Mouse (Mus musculus) hindbrain, embryonic 15.5 days (tissue): ENCODE results near the gene Zfp263. TPM values are rescaled to one million over a fixed set of nuclear protein-coding genes. Genes with fewer than 3 reads are reported as not detected.

Experiments
- ATAC-seq: fragments of 200-750 bp; cut with Nextera tagmentation; 2 replicates; pipeline ENCODE4 v1.8.0; 2017; ENCODE audit warnings: low read depth, moderate number of reproducible peaks, moderate TSS enrichment; ENCODE audit not compliant: low FRiP score
- H3K27ac ChIP-seq: fragments of 300-500 bp; sonication (generic); replicated peaks from 2 replicates; pipeline ENCODE4 v1.5.1; 2015; ENCODE audit warnings: mild to moderate bottlenecking, inconsistent platforms
- H3K27me3 ChIP-seq: fragments of 300-500 bp; sonication (generic); 2 replicates; pipeline ENCODE4 v1.6.1; 2015; ENCODE audit warnings: control low read depth, inconsistent platforms
- H3K36me3 ChIP-seq: fragments of 300-500 bp; sonication (generic); 2 replicates; pipeline ENCODE4 v1.6.1; 2015; ENCODE audit warnings: control low read depth, inconsistent platforms
- H3K4me1 ChIP-seq: fragments of 300-500 bp; sonication (generic); replicated peaks from 2 replicates; pipeline ENCODE4 v1.6.1; 2015; ENCODE audit warnings: control low read depth, inconsistent platforms
- H3K4me2 ChIP-seq: fragments of 300-500 bp; sonication (generic); 2 replicates; pipeline ENCODE4 v1.6.1; 2015; ENCODE audit warnings: moderate library complexity, mild to moderate bottlenecking, inconsistent platforms
- H3K4me3 ChIP-seq: fragments of 300-500 bp; sonication (generic); 2 replicates; pipeline ENCODE4 v1.5.1; 2015; ENCODE audit warnings: mild to moderate bottlenecking, inconsistent platforms
- H3K9ac ChIP-seq: fragments of 300-500 bp; sonication (generic); 2 replicates; pipeline ENCODE4 v1.6.1; 2015; ENCODE audit warnings: inconsistent platforms
- H3K9me3 ChIP-seq: fragments of 300-500 bp; sonication (generic); 2 replicates; pipeline ENCODE4 v1.6.1; 2016; ENCODE audit warnings: control low read depth, inconsistent platforms
- WGBS: fragments of 180-500 bp; shearing (Covaris S2); methylation state at CpG from one replicate; pipeline ENCODE4 v1.1.7; 2015; 5-methylcytosine and 5-hydroxymethylcytosine counted together
- polyA plus RNA-seq: library from polyadenylated mRNA; unstranded; fragments of >200 nt; fragmentation: Nextera tagmentation; extraction: Ambion mirVana; gene quantifications from 2 replicates; pipeline ENCODE4 v1.2.1, GENCODE M21; 2015

The Zfp263 gene
- polyA plus RNA-seq, 1 experiment from 2014 or later: 47.5 TPM

DNA sequence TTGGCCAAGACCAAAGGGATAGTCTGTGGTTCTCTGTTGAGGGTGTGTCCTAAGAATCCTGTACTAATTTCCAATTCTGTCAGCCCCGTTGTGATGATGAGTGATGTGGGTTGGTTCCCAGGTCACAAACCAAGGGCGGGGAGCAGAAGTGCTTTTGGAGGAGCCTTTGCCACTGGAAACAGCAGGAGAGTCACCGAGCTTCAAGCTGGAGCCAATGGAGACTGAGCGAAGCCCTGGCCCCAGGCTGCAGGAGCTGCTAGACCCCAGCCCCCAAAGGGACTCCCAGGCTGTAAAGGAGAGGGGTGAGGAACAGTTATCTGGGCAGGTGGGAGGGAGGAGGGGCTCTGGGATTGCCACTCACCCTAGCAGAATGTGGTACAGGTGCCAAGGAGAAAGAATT is 1.8 kb downstream of the Zfp263 start:
- WGBS: 92% methylated on average over 4 of the region's 4 CpGs
- Histone ChIP-seq H3K9ac (no peak overlapping the region), H3K4me1 (peaks cover 30% of the 10 kb centered on the region), H3K27ac (no peak overlapping the region), H3K9me3 (peaks cover 26% of the 10 kb centered on the region), H3K36me3 (peaks cover 46% of the 10 kb centered on the region), H3K4me2 (peak overlapping the region; percentile 75), H3K27me3 (0 out of 2 replicates have a peak, but pooled peaks cover 8% of the 10 kb centered on the region), H3K4me3 (peak overlapping the region; percentile 74; the same call in 1 of the 2 replicates)
- no peak for ATAC-seq

DNA sequence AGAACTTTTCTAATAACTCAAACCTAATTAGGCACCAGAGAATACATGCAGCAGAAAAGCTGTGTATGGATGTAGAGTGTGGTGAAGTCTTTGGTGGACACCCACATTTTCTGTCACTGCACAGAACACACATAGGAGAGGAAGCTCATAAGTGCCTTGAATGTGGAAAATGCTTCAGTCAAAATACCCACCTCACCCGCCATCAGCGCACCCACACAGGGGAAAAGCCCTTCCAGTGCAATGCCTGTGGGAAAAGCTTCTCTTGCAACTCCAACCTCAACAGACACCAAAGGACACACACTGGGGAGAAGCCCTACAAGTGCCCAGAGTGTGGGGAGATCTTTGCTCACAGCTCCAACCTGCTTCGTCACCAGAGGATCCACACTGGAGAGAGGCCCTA is 5.1 kb downstream of the Zfp263 start:
- no peak overlapping the region for H3K4me3 ChIP-seq
- H3K4me2 ChIP-seq: no peak overlapping the region
- peaks cover 24% of the 10 kb centered on the region for H3K4me1 ChIP-seq
- peaks cover 66% of the 10 kb centered on the region for H3K36me3 ChIP-seq
- no peak overlapping the region for H3K9ac ChIP-seq
- no peaks in the 10 kb centered on the region for H3K27me3 ChIP-seq
- H3K9me3 ChIP-seq: peaks cover 26% of the 10 kb centered on the region
- H3K27ac ChIP-seq: no peak overlapping the region
- no peak for ATAC-seq
- 97% methylated on average over 3 of the region's 3 CpGs for WGBS

DNA sequence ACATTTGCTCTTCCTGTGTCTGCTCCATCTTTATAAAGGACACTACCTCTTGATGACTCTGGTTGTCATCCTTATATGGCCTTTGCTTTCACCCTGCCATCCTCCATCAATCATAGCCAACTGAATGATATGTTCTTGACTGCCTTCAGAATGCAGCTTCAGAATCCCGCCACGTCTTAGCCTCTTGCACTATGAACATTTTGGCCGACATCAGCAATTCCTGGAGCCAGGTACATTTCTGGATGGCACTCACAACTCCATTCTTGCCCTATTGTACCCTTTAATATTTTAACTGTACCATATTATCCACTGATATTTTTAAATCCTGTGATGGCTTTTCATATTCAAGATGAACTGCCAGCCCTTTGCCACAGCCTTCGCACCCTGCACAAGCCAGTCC is 27.7 kb downstream of the Zfp263 start:
- no peak overlapping the region for H3K27ac ChIP-seq
- WGBS: 95% methylated on average over 4 of the region's 4 CpGs
- no peak overlapping the region for H3K4me3 ChIP-seq
- no peak for ATAC-seq
- H3K27me3 ChIP-seq: no peaks in the 10 kb centered on the region
- peaks cover 5% of the 10 kb centered on the region; the same call in 1 of the 2 replicates for H3K36me3 ChIP-seq
- no peaks in the 10 kb centered on the region for H3K4me1 ChIP-seq
- H3K9ac ChIP-seq: no peak overlapping the region
- H3K4me2 ChIP-seq: no peak overlapping the region
- H3K9me3 ChIP-seq: no peaks in the 10 kb centered on the region

DNA sequence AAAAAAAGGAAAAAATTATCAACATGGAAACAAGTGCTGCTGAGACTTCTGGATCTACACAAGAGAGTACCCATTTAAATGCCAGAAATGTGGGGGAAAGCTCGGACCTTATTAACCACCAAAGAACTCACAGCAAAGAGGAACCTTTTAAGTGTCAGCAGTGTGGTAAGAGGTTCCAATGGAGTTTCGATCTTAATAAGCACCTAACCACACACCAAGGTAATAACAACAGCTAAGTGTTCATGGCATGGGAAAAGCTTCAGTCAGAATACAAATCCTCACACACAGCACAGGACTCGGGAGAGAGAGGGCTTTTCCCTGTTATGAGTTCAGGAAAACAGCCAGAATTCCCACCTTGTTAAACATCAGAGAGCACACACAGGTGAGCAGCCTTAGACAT is 32.5 kb downstream of the Zfp263 start:
- Histone ChIP-seq H3K9me3 (no peaks in the 10 kb centered on the region), H3K4me2 (no peak overlapping the region), H3K4me1 (no peaks in the 10 kb centered on the region), H3K36me3 (no peaks in the 10 kb centered on the region), H3K27me3 (no peaks in the 10 kb centered on the region), H3K27ac (no peak overlapping the region), H3K4me3 (no peak overlapping the region), H3K9ac (no peak overlapping the region)
- WGBS: 83% methylated on average over 3 of the region's 3 CpGs
- ATAC-seq: no peak

DNA sequence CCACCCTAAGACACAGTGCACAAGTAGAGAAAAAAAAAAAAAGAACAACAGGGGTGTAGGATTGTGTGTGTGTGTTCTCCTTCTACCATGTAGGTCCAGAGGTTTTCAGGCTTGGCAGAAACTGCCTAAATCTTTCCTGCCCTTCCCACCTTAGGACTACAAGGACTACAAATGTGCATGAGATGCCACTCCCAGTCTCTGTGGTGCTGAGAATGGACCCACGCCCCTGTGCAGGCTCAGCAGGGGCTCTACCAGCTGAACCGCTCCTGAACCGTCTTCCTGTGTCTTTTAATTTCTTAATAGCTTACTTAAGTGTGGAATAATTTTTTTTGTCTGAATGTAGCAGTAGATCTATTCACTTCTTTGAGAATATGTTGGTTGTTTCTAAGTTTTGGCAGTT is 34.1 kb downstream of the Zfp263 start:
- 68% methylated on average over 3 of the region's 3 CpGs for WGBS
- Histone ChIP-seq H3K36me3 (no peaks in the 10 kb centered on the region), H3K9me3 (no peaks in the 10 kb centered on the region), H3K4me2 (no peak overlapping the region), H3K27me3 (no peaks in the 10 kb centered on the region), H3K4me3 (no peak overlapping the region), H3K27ac (no peak overlapping the region), H3K9ac (no peak overlapping the region), H3K4me1 (no peaks in the 10 kb centered on the region)
- ATAC-seq: no peak

DNA sequence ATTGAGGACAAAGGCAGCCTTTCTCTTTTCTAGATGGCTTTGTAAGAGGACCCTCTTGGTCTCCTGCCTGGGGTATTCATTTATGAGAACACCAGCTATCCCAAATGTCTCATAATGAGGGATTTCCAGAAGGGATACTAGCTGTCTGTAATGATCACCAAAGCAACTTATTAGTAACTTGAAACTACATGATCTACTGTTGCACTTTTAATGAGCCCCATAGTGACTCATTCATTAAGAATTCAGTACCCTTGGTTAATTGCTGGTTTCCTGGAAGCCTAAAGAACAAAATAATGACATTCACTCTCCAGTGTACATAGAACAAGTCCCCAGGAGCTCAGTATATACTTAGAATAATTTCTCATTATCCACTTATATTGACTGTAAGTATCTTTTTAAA is 37.3 kb downstream of the Zfp263 start:
- Histone ChIP-seq H3K9ac (no peak overlapping the region), H3K27ac (no peak overlapping the region)
- ATAC-seq: no peak

DNA sequence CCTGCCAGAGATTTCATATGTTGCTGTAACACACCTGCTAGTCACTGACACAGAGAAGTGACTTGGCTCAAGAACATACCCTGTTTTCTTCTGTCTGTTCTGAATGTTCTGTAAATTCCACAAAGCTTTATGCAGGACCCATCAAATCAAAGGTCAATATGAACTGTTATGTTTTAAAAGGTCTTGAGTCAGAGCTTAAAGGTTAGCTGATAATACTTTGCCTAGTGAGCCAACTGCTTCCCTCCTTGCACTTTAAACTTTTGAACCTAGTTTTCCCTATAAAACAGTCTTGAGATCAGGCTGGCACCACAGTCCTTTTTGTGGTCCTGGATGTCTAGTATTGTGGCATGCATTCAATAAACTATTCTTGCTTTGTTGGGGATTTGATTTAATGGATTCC is 44.5 kb downstream of the Zfp263 start:
- Histone ChIP-seq H3K9me3 (no peaks in the 10 kb centered on the region), H3K27ac (no peak overlapping the region), H3K4me3 (no peak overlapping the region), H3K4me1 (no peaks in the 10 kb centered on the region), H3K9ac (no peak overlapping the region), H3K36me3 (no peaks in the 10 kb centered on the region), H3K27me3 (no peaks in the 10 kb centered on the region), H3K4me2 (no peak overlapping the region)
- no peak for ATAC-seq

More for the DNA sequence above, 37.3 kb downstream of the Zfp263 start:
- Histone ChIP-seq H3K4me3 (no peak overlapping the region), H3K36me3 (no peaks in the 10 kb centered on the region), H3K9me3 (no peaks in the 10 kb centered on the region), H3K27me3 (no peaks in the 10 kb centered on the region), H3K4me2 (no peak overlapping the region), H3K4me1 (no peaks in the 10 kb centered on the region)

Other genes starting within 250 kb of the Zfp263 start
- not detected in 2 replicates for gene Olfr161, start 153.1 kb upstream of the Zfp263 start, polyA plus RNA-seq
- not detected in 2 replicates for gene Mefv, start 26.0 kb upstream of the Zfp263 start, polyA plus RNA-seq
- not detected in 2 replicates for gene Olfr15, start 86.8 kb downstream of the Zfp263 start, polyA plus RNA-seq
- gene Zfp174, start 103.2 kb downstream of the Zfp263 start, polyA plus RNA-seq: 2.3 and 2.8 TPM in 2 replicates
- 93.0 and 102 TPM in 2 replicates for gene Naa60, start 128.3 kb downstream of the Zfp263 start, polyA plus RNA-seq
- 14.8 and 14.9 TPM in 2 replicates for gene Zfp597, start 140.5 kb downstream of the Zfp263 start, polyA plus RNA-seq
- gene Gm20695, start 140.6 kb downstream of the Zfp263 start, polyA plus RNA-seq: 1.6 and 1.7 TPM in 2 replicates
- gene 1700037C18Rik, start 164.6 kb downstream of the Zfp263 start, polyA plus RNA-seq: 13.3 and 18.1 TPM in 2 replicates
- 37.7 and 38.2 TPM in 2 replicates for gene Cluap1, start 164.7 kb downstream of the Zfp263 start, polyA plus RNA-seq
- gene Nlrc3, start 232.5 kb downstream of the Zfp263 start, polyA plus RNA-seq: 0.92 and 0.93 TPM in 2 replicates